Mouse (Mus musculus): ENCODE measurements around the gene Grn. TPM values are rescaled to one million over a fixed set of nuclear protein-coding genes. Genes with fewer than 3 reads are reported as not detected.
"Not testable (repeated sequence)": the region's sequence is repeated elsewhere in the genome, so short reads cannot be mapped to it uniquely, and the experiment has no call there.

Grn gene
- polyA plus RNA-seq, 1 experiment = 79.1 TPM

DNA sequence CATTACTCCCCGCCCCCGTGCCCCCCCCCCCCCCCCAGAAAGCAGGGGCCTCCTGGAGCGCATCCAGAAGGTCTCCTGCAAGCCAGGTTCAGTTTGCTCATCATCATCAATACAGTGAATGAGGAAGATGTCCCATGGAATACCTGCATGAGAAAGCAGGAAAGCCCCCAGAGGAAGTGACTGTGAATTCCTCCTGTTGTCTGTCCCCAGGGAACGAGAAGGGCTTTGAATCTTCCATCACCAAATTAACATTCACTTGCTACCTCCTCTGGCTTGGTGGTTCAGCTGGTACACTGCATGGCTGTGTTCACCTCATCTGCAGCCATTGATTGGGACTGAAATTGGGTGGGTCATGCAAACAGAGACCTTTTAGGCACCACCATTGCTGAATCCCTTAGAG lies 45.0 kb upstream of the Grn start:
- Histone ChIP-seq H3K4me3 (ENCODE audit: insufficient read depth, poor library complexity, severe bottlenecking) (no peak overlapping the region), H3K27me3 (ENCODE audit: control insufficient read depth, insufficient read depth, insufficient read length) (no peaks in the 10 kb centered on the region), H3ac (ENCODE audit: control insufficient read depth, insufficient read length, low read depth) (no peak overlapping the region), H3K79me3 (ENCODE audit: low read depth) (no peaks in the 10 kb centered on the region), H3K79me2 (ENCODE audit: control insufficient read depth, insufficient read depth) (no peaks in the 10 kb centered on the region), H3K36me3 (ENCODE audit: control insufficient read depth, insufficient read depth) (no peaks in the 10 kb centered on the region)
- no peak for TF ChIP-seq MAX (IDR thresholded peaks at IDR 0.05)
- no peak for TF ChIP-seq MYOG (IDR thresholded peaks at IDR 0.05; ENCODE audit: control insufficient read depth, extremely low read depth, insufficient read length)
- TF ChIP-seq FOSL1 (IDR thresholded peaks at IDR 0.05; ENCODE audit: insufficient read depth, low read length, poor library complexity, severe bottlenecking) = no peak
- no peak for TF ChIP-seq USF1 (IDR thresholded peaks at IDR 0.05; ENCODE audit: low read depth)
- no peak for TF ChIP-seq CEBPB (IDR thresholded peaks at IDR 0.05; ENCODE audit: low read depth)
- no peak for TF ChIP-seq MYOD1 (IDR thresholded peaks at IDR 0.05; ENCODE audit: control insufficient read depth, insufficient read length, low read depth)
- TF ChIP-seq CTCF (IDR thresholded peaks at IDR 0.05; ENCODE audit: control insufficient read depth, insufficient read depth, insufficient read length) = no peak

DNA sequence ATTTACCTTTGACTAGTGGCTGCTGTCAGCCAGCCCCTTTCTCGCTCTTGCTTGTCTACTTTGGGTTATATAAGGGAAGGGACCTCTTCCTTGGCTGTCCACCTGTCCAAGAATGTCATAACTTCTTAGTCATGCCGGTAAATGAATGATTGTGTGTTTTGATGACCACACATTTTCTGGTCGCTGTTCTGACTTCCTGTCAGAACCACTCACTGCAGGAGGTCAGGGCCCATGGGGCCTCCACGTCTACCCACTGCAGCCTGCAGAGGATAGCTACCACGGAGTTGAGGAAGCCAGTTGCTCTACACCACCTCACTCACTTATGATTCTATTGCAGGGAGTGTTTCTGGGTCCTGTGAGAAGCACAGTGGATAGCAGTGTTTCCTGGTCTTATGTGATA lies 44.0 kb upstream of the Grn start:
- H3K79me3 ChIP-seq (ENCODE audit: low read depth) = no peaks in the 10 kb centered on the region
- no peak overlapping the region for H3ac ChIP-seq (ENCODE audit: control insufficient read depth, insufficient read length, low read depth)
- no peak overlapping the region for H3K4me3 ChIP-seq (ENCODE audit: insufficient read depth, poor library complexity, severe bottlenecking)
- TF ChIP-seq MYOG (IDR thresholded peaks at IDR 0.05; ENCODE audit: control insufficient read depth, extremely low read depth, insufficient read length) (no peak), MYOD1 (IDR thresholded peaks at IDR 0.05; ENCODE audit: control insufficient read depth, insufficient read length, low read depth) (peak; percentile 72)
- no peaks in the 10 kb centered on the region for H3K36me3 ChIP-seq (ENCODE audit: control insufficient read depth, insufficient read depth)
- peaks cover 4% of the 10 kb centered on the region for H3K27me3 ChIP-seq (ENCODE audit: control insufficient read depth, insufficient read depth, insufficient read length)
- H3K79me2 ChIP-seq (ENCODE audit: control insufficient read depth, insufficient read depth) = no peaks in the 10 kb centered on the region

DNA sequence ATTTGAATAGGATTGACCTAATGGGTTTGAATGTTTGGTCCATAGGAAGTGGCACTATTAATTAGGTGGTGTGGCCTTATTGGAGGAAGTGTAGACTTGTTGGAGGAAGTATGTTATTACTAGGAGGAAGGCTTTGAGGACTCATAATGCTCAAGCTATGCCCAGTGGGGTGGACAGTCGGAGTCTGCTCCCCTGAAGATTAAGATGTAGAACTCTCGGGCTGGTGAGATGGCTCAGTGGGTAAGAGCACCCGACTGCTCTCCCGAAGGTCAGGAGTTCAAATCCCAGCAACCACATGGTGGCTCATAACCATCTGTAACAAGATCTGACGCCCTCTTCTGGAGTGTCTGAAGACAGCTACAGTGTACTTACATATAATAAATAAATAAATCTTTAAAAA lies 40.7 kb upstream of the Grn start:
- H3ac ChIP-seq (ENCODE audit: control insufficient read depth, insufficient read length, low read depth); H3K4me3 ChIP-seq (ENCODE audit: insufficient read depth, poor library complexity, severe bottlenecking); H3K36me3 ChIP-seq (ENCODE audit: control insufficient read depth, insufficient read depth); H3K79me3 ChIP-seq (ENCODE audit: low read depth); H3K79me2 ChIP-seq (ENCODE audit: control insufficient read depth, insufficient read depth); H3K27me3 ChIP-seq (ENCODE audit: control insufficient read depth, insufficient read depth, insufficient read length): not testable (repeated sequence)

DNA sequence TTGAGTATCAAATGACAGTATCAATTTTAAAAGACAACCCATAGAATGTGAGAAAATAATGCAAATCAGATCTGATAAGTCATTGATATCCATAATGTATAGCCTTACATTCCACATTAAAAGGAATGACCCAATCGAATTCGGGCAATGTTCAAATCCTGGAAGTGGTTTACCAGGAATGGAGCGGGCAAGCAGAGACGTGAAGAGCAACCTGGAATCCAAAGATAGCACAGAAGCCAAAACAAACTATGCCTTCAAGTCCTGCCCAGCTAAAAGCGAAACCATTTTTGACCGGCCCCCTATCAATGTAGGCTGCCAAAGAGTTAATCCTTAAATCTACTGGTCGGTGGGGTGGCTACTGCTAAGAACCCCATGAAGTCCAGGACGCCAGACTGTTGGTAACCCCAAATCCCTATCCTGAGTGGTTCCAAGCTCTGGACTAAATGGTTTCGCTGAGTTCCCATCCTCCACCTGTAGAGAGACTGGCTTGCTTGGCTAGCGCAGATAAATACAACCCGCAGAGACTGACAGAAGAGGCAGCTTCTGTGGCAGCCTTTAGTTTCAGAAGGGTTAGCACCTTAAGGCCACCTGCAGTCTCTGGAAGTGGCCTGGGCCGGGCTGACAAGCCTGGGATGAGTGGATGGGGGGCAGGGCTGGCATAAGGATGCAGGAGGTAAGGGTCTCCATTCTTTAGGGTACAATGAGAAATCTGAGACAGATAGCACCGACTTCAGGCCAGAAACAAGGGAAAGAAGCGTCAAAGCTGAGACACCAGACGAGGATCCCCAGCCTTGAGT lies 37.5 kb upstream of the Grn start:
- Histone ChIP-seq H3K36me3 (ENCODE audit: control insufficient read depth, insufficient read depth) (no peaks in the 10 kb centered on the region), H3K79me3 (ENCODE audit: low read depth) (no peaks in the 10 kb centered on the region), H3K79me2 (ENCODE audit: control insufficient read depth, insufficient read depth) (no peaks in the 10 kb centered on the region), H3ac (ENCODE audit: control insufficient read depth, insufficient read length, low read depth) (no peak overlapping the region), H3K27me3 (ENCODE audit: control insufficient read depth, insufficient read depth, insufficient read length) (peaks cover 4% of the 10 kb centered on the region), H3K4me3 (ENCODE audit: insufficient read depth, poor library complexity, severe bottlenecking) (no peak overlapping the region)
- TF ChIP-seq MYOG (IDR thresholded peaks at IDR 0.05; ENCODE audit: control insufficient read depth, extremely low read depth, insufficient read length) (no peak), CEBPB (IDR thresholded peaks at IDR 0.05; ENCODE audit: low read depth) (no peak), USF1 (IDR thresholded peaks at IDR 0.05; ENCODE audit: low read depth) (no peak), CTCF (IDR thresholded peaks at IDR 0.05; ENCODE audit: control insufficient read depth, insufficient read depth, insufficient read length) (no peak), MAX (IDR thresholded peaks at IDR 0.05) (no peak), MYOD1 (IDR thresholded peaks at IDR 0.05; ENCODE audit: control insufficient read depth, insufficient read length, low read depth) (no peak), FOSL1 (IDR thresholded peaks at IDR 0.05; ENCODE audit: insufficient read depth, low read length, poor library complexity, severe bottlenecking) (no peak)

DNA sequence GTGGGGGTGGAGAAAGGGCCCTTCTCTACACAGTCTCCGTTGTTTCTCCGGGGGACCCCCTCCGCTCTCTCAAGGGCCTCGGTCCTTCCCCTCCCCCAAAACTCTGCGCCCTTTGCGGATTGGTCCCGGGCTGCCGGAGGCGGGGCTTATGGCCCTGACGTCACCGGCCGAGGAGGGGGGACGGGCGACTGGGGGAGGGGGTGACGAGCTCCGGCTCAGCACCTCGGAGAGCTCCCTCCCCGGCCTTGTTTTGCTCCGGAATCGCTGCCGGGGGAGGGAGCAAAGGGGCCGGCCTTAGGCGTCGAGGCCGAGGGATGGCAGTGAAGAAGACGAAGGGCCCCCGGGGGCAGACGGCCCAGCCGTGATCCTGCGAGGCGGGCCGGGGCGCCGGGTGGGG lies 36.9 kb upstream of the Grn start, which contains the start of gene Rundc3a:
TSS of gene Rundc3a (plus strand) at position 166 of the 397 bp plus-strand sequence.
- no peak within 1 kb of the TSS for H3K4me3 ChIP-seq (ENCODE audit: insufficient read depth, poor library complexity, severe bottlenecking)
- TF ChIP-seq USF1 (IDR thresholded peaks at IDR 0.05; ENCODE audit: low read depth) (no peak), CTCF (IDR thresholded peaks at IDR 0.05; ENCODE audit: control insufficient read depth, insufficient read depth, insufficient read length) (no peak), MAX (IDR thresholded peaks at IDR 0.05) (no peak), FOSL1 (IDR thresholded peaks at IDR 0.05; ENCODE audit: insufficient read depth, low read length, poor library complexity, severe bottlenecking) (no peak), MYOG (IDR thresholded peaks at IDR 0.05; ENCODE audit: control insufficient read depth, extremely low read depth, insufficient read length) (no peak), CEBPB (IDR thresholded peaks at IDR 0.05; ENCODE audit: low read depth) (no peak), MYOD1 (IDR thresholded peaks at IDR 0.05; ENCODE audit: control insufficient read depth, insufficient read length, low read depth) (no peak)

DNA sequence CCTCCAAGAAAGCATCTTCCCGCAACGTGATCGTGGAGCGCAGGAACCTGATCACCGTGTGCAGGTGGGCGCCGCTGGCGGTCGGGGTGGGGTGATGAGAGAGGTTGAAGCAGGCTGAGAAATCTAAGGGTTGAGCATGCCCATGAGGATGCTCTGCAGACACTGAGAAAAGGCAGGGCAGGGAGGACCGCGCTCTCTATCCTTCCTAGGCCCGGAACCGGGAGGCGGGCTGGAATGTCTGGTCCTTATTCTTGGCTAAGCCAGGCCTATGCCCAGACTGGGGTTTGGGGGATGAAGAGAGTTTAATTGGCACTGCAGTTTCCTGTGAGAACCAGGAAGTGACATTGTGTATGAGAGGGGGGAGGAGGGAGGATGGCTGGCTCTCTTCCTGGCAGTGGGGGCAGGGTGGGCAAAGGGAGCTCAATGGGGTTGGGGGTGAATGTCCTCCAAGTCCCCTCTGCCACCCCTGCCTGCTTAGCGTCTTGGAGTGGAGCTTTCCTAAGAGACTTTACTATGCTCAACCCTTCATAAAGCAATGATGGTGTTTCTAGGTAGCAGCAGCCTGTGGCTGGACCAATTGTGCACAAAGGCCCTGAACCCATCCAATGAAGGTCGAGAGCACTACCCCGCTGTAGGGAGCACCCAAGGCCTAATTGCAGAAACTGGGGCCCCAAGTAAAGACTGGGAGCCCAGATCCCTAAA lies 36.2 kb upstream of the Grn start:
- Histone ChIP-seq H3K79me2 (ENCODE audit: control insufficient read depth, insufficient read depth) (no peaks in the 10 kb centered on the region), H3K4me3 (ENCODE audit: insufficient read depth, poor library complexity, severe bottlenecking) (no peak overlapping the region), H3K27me3 (ENCODE audit: control insufficient read depth, insufficient read depth, insufficient read length) (peaks cover 4% of the 10 kb centered on the region), H3ac (ENCODE audit: control insufficient read depth, insufficient read length, low read depth) (no peak overlapping the region), H3K36me3 (ENCODE audit: control insufficient read depth, insufficient read depth) (no peaks in the 10 kb centered on the region), H3K79me3 (ENCODE audit: low read depth) (no peaks in the 10 kb centered on the region)
- no peak for TF ChIP-seq MAX (IDR thresholded peaks at IDR 0.05)
- no peak for TF ChIP-seq USF1 (IDR thresholded peaks at IDR 0.05; ENCODE audit: low read depth)
- no peak for TF ChIP-seq FOSL1 (IDR thresholded peaks at IDR 0.05; ENCODE audit: insufficient read depth, low read length, poor library complexity, severe bottlenecking)
- TF ChIP-seq MYOG (IDR thresholded peaks at IDR 0.05; ENCODE audit: control insufficient read depth, extremely low read depth, insufficient read length) = no peak
- TF ChIP-seq CTCF (IDR thresholded peaks at IDR 0.05; ENCODE audit: control insufficient read depth, insufficient read depth, insufficient read length) = no peak
- TF ChIP-seq CEBPB (IDR thresholded peaks at IDR 0.05; ENCODE audit: low read depth) = no peak
- TF ChIP-seq MYOD1 (IDR thresholded peaks at IDR 0.05; ENCODE audit: control insufficient read depth, insufficient read length, low read depth) = no peak

More for the DNA sequence above, 36.9 kb upstream of the Grn start, which contains the start of gene Rundc3a:
- Histone ChIP-seq H3K79me2 (ENCODE audit: control insufficient read depth, insufficient read depth) (no peaks in the 10 kb centered on the region), H3ac (ENCODE audit: control insufficient read depth, insufficient read length, low read depth) (no peak within 1 kb of the TSS), H3K79me3 (ENCODE audit: low read depth) (no peaks in the 10 kb centered on the region), H3K27me3 (ENCODE audit: control insufficient read depth, insufficient read depth, insufficient read length) (peaks cover 4% of the 10 kb centered on the region), H3K36me3 (ENCODE audit: control insufficient read depth, insufficient read depth) (no peaks in the 10 kb centered on the region)

All from C2C12 (cell line).